Mouse (Mus musculus) hematopoietic multipotent progenitor cell, adult 10-12 weeks (in vitro differentiated cells): ENCODE measurements around the gene Six5. TPM values are rescaled to one million over a fixed set of nuclear protein-coding genes. Genes with fewer than 3 reads are reported as not detected.

Experiments
- polyA plus RNA-seq: library from polyadenylated mRNA; stranded (reverse); fragments of >175 nt; gene quantifications from 2 replicates; pipeline ENCODE4 v1.2.3, GENCODE M21; 2012; ENCODE audit warnings: low replicate concordance

Gene Six5
- polyA plus RNA-seq, result 4.5 and 6.4 TPM in 2 replicates

DNA sequence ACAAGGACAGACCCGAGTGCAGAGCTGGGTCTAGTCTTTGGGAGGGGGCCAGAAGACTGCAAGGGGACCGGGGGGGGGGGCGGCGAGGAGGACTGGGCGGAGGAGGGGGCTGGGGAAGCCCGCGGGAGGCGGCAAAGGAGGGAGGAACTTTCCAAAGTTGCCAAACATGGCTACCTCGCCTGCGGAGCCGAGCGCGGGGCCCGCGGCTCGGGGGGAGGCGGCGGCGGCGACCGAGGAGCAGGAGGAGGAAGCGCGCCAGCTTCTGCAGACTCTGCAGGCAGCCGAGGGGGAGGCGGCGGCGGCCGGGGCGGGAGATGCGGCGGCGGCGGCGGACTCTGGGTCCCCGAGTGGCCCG is at the start of gene Six5:
Gene Six5 (plus strand): TSS at position 124 of the 355 bp plus-strand sequence.

DNA sequence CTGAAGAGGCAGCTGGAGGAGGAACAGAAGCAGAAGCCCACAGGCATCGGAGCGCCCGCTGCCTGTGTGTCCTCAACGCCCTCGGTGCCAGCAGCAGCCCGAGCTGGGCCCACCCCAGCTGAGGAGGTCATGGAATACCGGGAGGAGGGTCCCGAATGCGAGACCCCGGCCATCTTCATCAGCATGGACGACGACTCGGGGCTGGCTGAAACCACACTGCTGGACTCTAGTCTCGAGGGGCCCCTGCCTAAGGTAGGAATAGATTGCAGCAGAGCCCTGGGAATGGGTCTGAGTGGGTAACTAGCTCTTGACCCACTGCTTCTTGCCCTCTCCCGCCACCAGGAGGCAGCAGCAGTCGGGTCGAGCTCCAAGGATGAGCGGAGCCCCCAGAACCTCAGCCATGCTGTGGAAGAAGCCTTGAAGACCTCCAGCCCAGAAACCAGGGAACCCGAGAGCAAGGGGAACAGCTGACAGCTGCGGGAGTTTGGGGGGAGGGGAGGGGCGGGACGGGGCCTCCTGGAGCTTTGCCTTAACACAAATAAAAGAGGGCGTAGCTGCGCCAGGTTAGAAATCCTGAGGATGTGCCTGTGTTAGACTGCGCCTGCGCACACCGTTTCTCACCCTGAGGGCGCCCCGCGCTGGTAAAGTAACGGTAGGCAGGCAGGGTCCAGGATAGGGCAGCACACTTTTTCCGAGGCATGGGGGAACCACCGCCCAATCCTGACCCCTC is 40.2 kb upstream of the Six5 start, which contains the start of gene Rsph6a:
Gene Rsph6a (plus strand): TSS at position 644 of the 730 bp plus-strand sequence.

GRCm38 (mm10) chr7:19075723-19076585 is 18.4 kb upstream of the Six5 start, which contains the start of gene Dmwd:
Dmwd (plus strand) TSS chr7:19076227.

GRCm38 (mm10) chr7:19083701-19084100 is 10.7 kb upstream of the Six5 start, which contains the start of gene Dmpk:
Dmpk (plus strand) TSS chr7:19083849.

DNA sequence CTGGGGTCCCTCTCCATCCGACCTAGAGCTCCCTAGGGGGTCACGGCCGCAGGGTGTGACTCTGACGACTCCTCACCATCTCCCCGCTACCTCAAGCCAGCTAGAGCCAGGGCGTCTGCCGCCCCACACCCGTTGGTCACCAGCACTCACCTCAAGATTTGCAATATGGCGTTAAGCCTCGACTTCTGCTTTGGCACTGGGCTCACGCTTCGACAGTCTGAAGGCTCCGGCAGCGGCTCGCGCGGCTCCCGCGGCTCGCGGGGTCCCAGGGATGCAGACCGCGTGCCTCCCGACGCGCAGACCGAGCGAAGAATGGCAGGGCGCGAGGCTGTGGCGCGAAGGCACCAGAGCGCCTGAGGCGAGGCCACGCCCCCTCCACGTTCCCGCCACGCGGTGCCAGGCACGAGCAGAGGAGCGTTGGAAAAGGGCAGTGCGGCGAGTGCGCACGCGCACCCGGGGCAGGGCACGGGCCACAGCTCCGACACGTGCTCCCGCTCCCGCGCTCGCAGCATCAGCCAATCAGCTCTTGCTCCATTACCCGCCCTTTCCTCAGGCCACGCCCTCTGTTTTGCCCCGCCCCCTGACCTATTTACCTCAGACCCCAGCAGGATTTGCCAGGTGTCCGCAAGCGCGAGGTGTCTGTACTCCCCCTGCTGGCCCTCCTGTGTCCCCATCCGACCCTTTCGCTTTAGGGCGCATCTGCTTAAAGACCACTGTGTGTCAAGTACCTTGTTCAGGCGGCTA is 23.8 kb downstream of the Six5 start, which contains the start of gene Gm4969:
Gene Gm4969 (minus strand): TSS at position 341 of the 744 bp plus-strand sequence.

GRCm38 (mm10) chr7:19119631-19120429 is 25.4 kb downstream of the Six5 start, which contains the start of gene Fbxo46:
Fbxo46 (plus strand) TSS chr7:19119859.

Other genes with a start within 250 kb of the Six5 start
- 59.9 and 79.7 TPM in 2 replicates for gene Pglyrp1, start 223.3 kb upstream of the Six5 start, polyA plus RNA-seq
- 62.1 and 110 TPM in 2 replicates for gene Ccdc61, start 184.2 kb upstream of the Six5 start, polyA plus RNA-seq
- 0.02 and 0.20 TPM in 2 replicates for gene Nova2, start 168.7 kb upstream of the Six5 start, polyA plus RNA-seq
- not detected in 2 replicates for gene Nanos2, start 107.2 kb upstream of the Six5 start, polyA plus RNA-seq
- 3.4 and 13.9 TPM in 2 replicates for gene Mypop, start 103.3 kb upstream of the Six5 start, polyA plus RNA-seq
- 75.0 and 178 TPM in 2 replicates for gene Irf2bp1, start 90.5 kb upstream of the Six5 start, polyA plus RNA-seq
- not detected in 2 replicates for gene Foxa3, start 71.1 kb upstream of the Six5 start, polyA plus RNA-seq
- 121 and 207 TPM in 2 replicates for gene Sympk, start 70.2 kb upstream of the Six5 start, polyA plus RNA-seq
- not detected in 2 replicates for gene Rsph6a, start 39.9 kb upstream of the Six5 start, polyA plus RNA-seq
- 15.1 and 17.4 TPM in 2 replicates for gene Dmwd, start 18.4 kb upstream of the Six5 start, polyA plus RNA-seq
- 18.5 and 28.2 TPM in 2 replicates for gene Dmpk, start 10.7 kb upstream of the Six5 start, polyA plus RNA-seq
- not detected in 2 replicates for gene Gm4969, start 23.8 kb downstream of the Six5 start, polyA plus RNA-seq
- gene Fbxo46, start 25.3 kb downstream of the Six5 start, polyA plus RNA-seq, result 50.1 and 51.2 TPM in 2 replicates
- 12.3 and 19.0 TPM in 2 replicates for gene Qpctl, start 54.7 kb downstream of the Six5 start, polyA plus RNA-seq
- gene Snrpd2, start 55.1 kb downstream of the Six5 start, polyA plus RNA-seq, result 6.7 and 34.5 TPM in 2 replicates
- 0.05 TPM in 1 of 2 replicates, not detected in the other for gene Gipr, start 71.5 kb downstream of the Six5 start, polyA plus RNA-seq
- 17.2 and 24.3 TPM in 2 replicates for gene Eml2, start 81.8 kb downstream of the Six5 start, polyA plus RNA-seq
- 4.4 and 9.2 TPM in 2 replicates for gene Gpr4, start 117.9 kb downstream of the Six5 start, polyA plus RNA-seq
- 10.2 and 13.2 TPM in 2 replicates for gene Opa3, start 133.7 kb downstream of the Six5 start, polyA plus RNA-seq
- 536 and 1,501 TPM in 2 replicates for gene Vasp, start 177.2 kb downstream of the Six5 start, polyA plus RNA-seq
- gene Ppm1n, start 185.5 kb downstream of the Six5 start, polyA plus RNA-seq, result 2.9 and 4.4 TPM in 2 replicates
- 0.56 and 0.73 TPM in 2 replicates for gene Rtn2, start 188.0 kb downstream of the Six5 start, polyA plus RNA-seq
- gene Fosb, start 215.5 kb downstream of the Six5 start, polyA plus RNA-seq, result 4.3 and 21.6 TPM in 2 replicates